Mouse (Mus musculus) ovary, postnatal 36 days (tissue): ENCODE measurements around the gene Tnfaip1.

ENCODE experiments used
- DNase-seq: peaks from one replicate; pipeline ENCODE4 v3.0.0; 2022; ENCODE audit warnings: low spot score, mixed read lengths

The Tnfaip1 gene

GRCm38 (mm10) chr11:78500623-78501202 is 35.4 kb downstream of the Tnfaip1 start:
- DNase-seq: no peak

DNA sequence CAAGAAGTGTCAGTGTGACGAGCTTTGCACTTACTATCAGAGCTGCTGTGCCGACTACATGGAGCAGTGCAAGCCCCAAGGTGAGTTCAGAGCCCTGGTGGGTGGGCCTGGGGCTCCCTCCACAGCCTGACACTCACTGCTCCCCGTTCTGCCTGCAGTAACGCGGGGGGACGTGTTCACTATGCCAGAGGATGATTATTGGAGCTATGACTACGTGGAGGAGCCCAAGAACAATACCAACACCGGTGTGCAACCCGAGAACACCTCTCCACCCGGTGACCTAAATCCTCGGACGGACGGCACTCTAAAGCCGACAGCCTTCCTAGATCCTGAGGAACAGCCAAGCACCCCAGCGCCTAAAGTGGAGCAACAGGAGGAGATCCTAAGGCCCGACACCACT is 36.6 kb downstream of the Tnfaip1 start:
- no peak for DNase-seq

DNA sequence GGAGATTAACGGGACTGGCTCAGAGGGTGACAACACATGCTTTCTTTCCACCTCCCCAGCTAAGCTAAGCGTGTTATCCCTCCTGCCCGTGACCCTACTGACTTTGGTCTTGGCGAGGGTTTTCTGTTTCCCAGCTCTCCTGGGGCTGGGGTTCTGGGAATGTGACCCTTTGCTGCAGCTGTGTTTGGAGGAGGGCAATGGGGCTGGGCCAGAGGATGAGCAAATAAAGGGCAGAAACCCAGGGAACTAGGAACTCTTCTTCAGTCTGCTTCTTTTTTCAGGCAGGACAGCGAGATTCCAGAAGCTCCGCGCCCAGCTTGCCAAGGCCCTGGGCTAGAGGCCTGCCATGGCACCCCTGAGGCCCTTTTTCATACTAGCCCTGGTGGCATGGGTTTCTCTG is 37.1 kb downstream of the Tnfaip1 start, which contains the start of gene Vtn:
TSS of gene Vtn (plus strand) at position 88 of the 400 bp plus-strand sequence.
- DNase-seq: no peak

GRCm38 (mm10) chr11:78497544-78498522 is 38.3 kb downstream of the Tnfaip1 start, which contains the start of gene Sarm1:
TSS of gene Sarm1 (minus strand) at chr11:78497754.
- DNase-seq: peak; percentile 90

- DNase-seq: peak; percentile 37
These were observed 39.0 kb downstream of the Tnfaip1 start for GRCm38 (mm10) chr11:78497071-78497541.

DNA sequence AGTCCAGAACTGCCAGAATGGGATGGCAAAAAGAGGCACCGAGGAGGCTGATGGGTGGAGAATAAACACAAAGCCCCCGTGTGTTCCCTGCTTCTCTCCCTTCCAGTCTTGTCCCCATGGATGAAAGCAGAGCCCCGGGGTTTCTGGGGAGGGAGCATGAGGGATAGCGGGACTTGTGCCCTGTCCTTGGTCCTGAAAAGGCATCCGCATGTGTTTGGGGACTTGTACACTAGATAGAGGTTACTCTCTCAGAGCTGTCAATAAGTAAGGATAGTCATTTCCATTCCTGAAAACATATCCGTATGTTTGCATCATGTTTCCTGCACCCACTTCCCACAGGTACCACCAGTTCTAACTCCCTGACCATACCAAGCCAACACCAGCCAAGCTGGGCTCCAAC is 40.2 kb downstream of the Tnfaip1 start:
- peak; percentile 41 for DNase-seq

- peak; percentile 58 for DNase-seq
These were observed 45.3 kb downstream of the Tnfaip1 start for GRCm38 (mm10) chr11:78490781-78491241.

DNA sequence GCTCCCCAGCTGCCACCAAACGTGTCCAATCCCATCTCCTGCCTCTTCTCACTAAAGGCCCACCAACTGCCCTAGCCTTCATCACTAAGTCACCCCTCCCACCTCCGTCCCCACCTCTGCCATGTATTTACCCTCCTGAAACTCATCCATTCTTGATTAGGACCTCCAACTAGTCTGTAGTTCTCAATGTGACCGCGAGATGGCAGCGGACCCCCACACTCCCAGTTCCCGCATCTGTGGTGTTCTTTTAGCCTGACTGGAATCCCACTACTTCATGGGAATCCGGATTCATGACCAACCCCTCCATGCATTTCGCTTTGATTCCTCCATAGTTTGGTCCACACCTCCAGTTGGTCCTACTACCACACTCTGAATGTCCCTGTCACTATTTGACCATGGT is 48.0 kb downstream of the Tnfaip1 start:
- peak; percentile 62 for DNase-seq

GRCm38 (mm10) chr11:78483639-78484038 is 52.5 kb downstream of the Tnfaip1 start:
- no peak for DNase-seq

DNA sequence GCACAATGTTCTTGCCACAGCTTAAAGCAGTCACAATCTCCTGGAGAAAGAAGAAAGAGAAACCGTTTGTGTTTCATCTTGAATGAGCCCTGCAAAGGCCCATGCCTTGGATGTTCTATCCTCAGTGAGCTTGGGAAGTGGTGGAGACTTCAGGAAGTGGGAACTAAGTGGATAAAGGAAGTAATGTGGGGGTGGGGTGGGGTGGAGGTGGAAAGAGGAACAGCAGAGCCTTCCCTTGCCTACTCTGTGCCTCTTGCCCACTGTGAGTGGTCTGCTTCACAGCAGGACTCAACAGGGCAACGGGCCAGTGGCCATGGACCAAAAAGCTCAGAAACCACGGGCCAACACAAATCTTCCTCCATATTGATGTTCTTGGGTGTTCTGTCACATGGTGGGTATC is 60.8 kb downstream of the Tnfaip1 start:
- DNase-seq: no peak
